Mouse (Mus musculus) ES-Bruce4 (cell line): ENCODE data around the gene Rpl31.

Experiments
- CTCF ChIP-seq: IDR thresholded peaks from one replicate; pipeline ENCODE4 v1.8.1; 2011; ENCODE audit warnings: low read depth, low read length
- POLR2A ChIP-seq: IDR thresholded peaks from one replicate; pipeline ENCODE4 v1.8.1; 2011; ENCODE audit warnings: low read length; ENCODE audit not compliant: insufficient read depth

DNA sequence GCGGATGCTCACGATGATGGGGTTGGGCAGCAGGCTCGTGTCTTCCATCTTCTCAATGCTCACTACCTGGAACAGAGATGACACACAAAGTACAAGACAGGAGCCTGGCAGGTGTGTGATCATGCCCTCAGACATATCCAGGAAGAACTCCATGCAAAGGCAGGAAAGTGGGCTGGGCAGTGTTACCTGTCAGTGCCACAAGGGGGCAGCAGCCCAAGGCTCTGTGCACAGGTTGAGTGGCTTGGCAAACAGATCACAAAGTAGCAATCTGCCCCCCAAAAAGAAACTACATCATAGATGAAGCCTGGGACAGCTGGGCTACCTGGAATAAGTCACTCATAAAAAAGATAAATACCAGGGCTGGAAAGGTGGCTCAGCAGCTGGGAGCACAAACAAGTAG, 24.5 kb downstream of the Rpl31 start:
- TF ChIP-seq POLR2A (no peak), CTCF (peak; percentile 98)
